Mouse (Mus musculus) stomach, adult 2 months (tissue): ENCODE results near the gene Art3. TPM values are rescaled to one million over a fixed set of nuclear protein-coding genes. Genes with fewer than 3 reads are reported as not detected.

ENCODE experiments used
- polyA plus RNA-seq: library from polyadenylated mRNA; depleted of rRNA; stranded (reverse); fragments of >200 nt; gene quantifications from 2 replicates; pipeline ENCODE4 v1.2.3, GENCODE M21; 2012; rRNA removed

Gene Art3
- polyA plus RNA-seq, result 2.6 and 3.3 TPM in 2 replicates

GRCm38 (mm10) chr5:92331635-92332338 is at the start of gene Art3:
Gene Art3, plus strand, starts transcription at chr5:92331827.

GRCm38 (mm10) chr5:92309681-92310511 is 21.7 kb upstream of the Art3 start, which contains the start of gene Sdad1:
Gene Sdad1, minus strand, starts transcription at chr5:92310479.

GRCm38 (mm10) chr5:92327929-92328328 is 3.7 kb upstream of the Art3 start, which contains the start of gene Cxcl9:
Gene Cxcl9, minus strand, starts transcription at chr5:92328079.

GRCm38 (mm10) chr5:92348794-92349413 is 17.3 kb downstream of the Art3 start, which contains the start of gene Cxcl10:
Gene Cxcl10, minus strand, starts transcription at chr5:92348889.

GRCm38 (mm10) chr5:92435025-92435584 is 103.5 kb downstream of the Art3 start, which contains the start of gene Nup54:
Gene Nup54, minus strand, starts transcription at chr5:92435219.

Other genes with a start within 250 kb of the Art3 start
- 1.9 and 3.1 TPM in 2 replicates for gene G3bp2, start 248.1 kb upstream of the Art3 start, polyA plus RNA-seq
- gene Uso1, start 193.9 kb upstream of the Art3 start, polyA plus RNA-seq, result 9.0 and 12.1 TPM in 2 replicates
- not detected in 2 replicates for gene U90926, start 116.4 kb upstream of the Art3 start, polyA plus RNA-seq
- gene Ppef2, start 75.5 kb upstream of the Art3 start, polyA plus RNA-seq, result 0.29 and 0.44 TPM in 2 replicates
- gene Naaa, start 53.7 kb upstream of the Art3 start, polyA plus RNA-seq, result 25.8 and 39.8 TPM in 2 replicates
- gene Sdad1, start 21.3 kb upstream of the Art3 start, polyA plus RNA-seq, result 3.8 and 5.2 TPM in 2 replicates
- 0.06 and 0.95 TPM in 2 replicates for gene Cxcl9, start 3.7 kb upstream of the Art3 start, polyA plus RNA-seq
- 0.97 and 1.00 TPM in 2 replicates for gene Cxcl10, start 17.1 kb downstream of the Art3 start, polyA plus RNA-seq
- gene Nup54, start 103.4 kb downstream of the Art3 start, polyA plus RNA-seq, result 1.9 and 2.9 TPM in 2 replicates
- gene Scarb2, start 175.0 kb downstream of the Art3 start, polyA plus RNA-seq, result 6.5 and 8.0 TPM in 2 replicates
- not detected in 2 replicates for gene Fam47e, start 223.2 kb downstream of the Art3 start, polyA plus RNA-seq